9 mouse cellular contexts compared by ENCODE assay signal in genomic region chr19:12466204-12466603, GRCm38 (mm10). TPM values are rescaled to one million over a fixed set of nuclear protein-coding genes. Genes with fewer than 3 reads are reported as not detected.
DNase-seq lines count a peak whose midpoint lies in the region; ATAC-seq and TF ChIP-seq lines count a peak whose summit lies in the region.
"Had no signal": no experiment of that assay in that cellular context is flagged by ENCODE, and none has a peak within 500 bp of the region (broad histone marks: within the 10 kb centered on the region; RNA-seq: fewer than 3 reads in every experiment).

No protein-coding gene starts in this region.

- WGBS in embryonic facial prominence, embryonic 11.5 days, result 37% methylated on average over 7 of the region's 7 CpGs
- 17% methylated on average over 7 of the region's 7 CpGs for WGBS in lung, postnatal 0 days

- H3K4me3 ChIP-seq in embryonic facial prominence, embryonic 11.5 days (ENCODE audit: low read depth, low read length), result no peak overlapping the region
- H3K4me3 ChIP-seq in lung, postnatal 0 days (ENCODE audit: low read depth, low read length), result no peak overlapping the region

- ATAC-seq in embryonic facial prominence, embryonic 11.5 days (replicated peaks; ENCODE audit: insufficient number of reproducible peaks, low FRiP score, low TSS enrichment, low read depth), result peak; percentile 53; the same call in 1 of the 2 replicates
- peak; percentile 57 to 71 for ATAC-seq in hematopoietic stem cell, adult 5-6 weeks (replicated peaks in 1 of 2; ENCODE audit: insufficient read depth in 1 of 2, low FRiP score in 2 of 2, low TSS enrichment in 1 of 2, low read depth in 1 of 2, poor library complexity in 2 of 2, severe bottlenecking in 2 of 2)
- peak; percentile 27 for ATAC-seq in lung, postnatal 0 days

- DNase-seq in adrenal gland, adult 18-20 months (ENCODE audit: low spot score in 2 of 2), result peak; percentile 60 to 62
- DNase-seq in adrenal gland, postnatal 4 days (ENCODE audit: low spot score in 2 of 2), result no peak
- DNase-seq in adrenal gland, postnatal 25 days, result peak; percentile 57
- peak; percentile 55 for DNase-seq in embryonic facial prominence, embryonic 11.5 days (ENCODE audit: low spot score)
- DNase-seq in layer of hippocampus, adult 11-12 months (ENCODE audit: low spot score), result peak; percentile 77
- DNase-seq in lung, postnatal 0 days (ENCODE audit: low spot score), result peak; percentile 92
- peak; percentile 37 for DNase-seq in retina, adult 2 months (ENCODE audit: low read depth, low spot score)

- H3K9me3 ChIP-seq in embryonic facial prominence, embryonic 11.5 days (replicated peaks; ENCODE audit: control insufficient read depth, low read length), result no peaks in the 10 kb centered on the region
- no peaks in the 10 kb centered on the region for H3K9me3 ChIP-seq in lung, postnatal 0 days (ENCODE audit: low read length)

- peak; percentile 95 for TF ChIP-seq CTCF in lung, postnatal 0 days (IDR thresholded peaks at IDR 0.05)

- no peak for TF ChIP-seq EP300 in lung, postnatal 0 days (IDR thresholded peaks at IDR 0.05)

- H3K9ac ChIP-seq in embryonic facial prominence, embryonic 11.5 days (replicated peaks; ENCODE audit: low read length), result no peak overlapping the region
- no peak overlapping the region for H3K9ac ChIP-seq in lung, postnatal 0 days (replicated peaks; ENCODE audit: low read depth)

- no peaks in the 10 kb centered on the region for H3K4me1 ChIP-seq in embryonic facial prominence, embryonic 11.5 days (ENCODE audit: control insufficient read depth, insufficient read depth, low read length)
- H3K4me1 ChIP-seq in lung, postnatal 0 days (ENCODE audit: insufficient read depth, low read depth, low read length), result peaks cover 8% of the 10 kb centered on the region; the same call in 1 of the 2 replicates

- no peaks in the 10 kb centered on the region for H3K27me3 ChIP-seq in embryonic facial prominence, embryonic 11.5 days (ENCODE audit: control insufficient read depth, insufficient read depth, low read length)
- H3K27me3 ChIP-seq in lung, postnatal 0 days (replicated peaks; ENCODE audit: insufficient read depth, low read length), result no peaks in the 10 kb centered on the region

- H3K4me2 ChIP-seq in embryonic facial prominence, embryonic 11.5 days (ENCODE audit: low read depth, low read length), result no peak overlapping the region
- no peak overlapping the region for H3K4me2 ChIP-seq in lung, postnatal 0 days (replicated peaks; ENCODE audit: low read depth, low read length)

- H3K27ac ChIP-seq in embryonic facial prominence, embryonic 11.5 days (replicated peaks; ENCODE audit: low read depth, low read length), result no peak overlapping the region
- H3K27ac ChIP-seq in lung, postnatal 0 days (ENCODE audit: low read length), result 0 out of 2 replicates have a peak overlapping the region, but pooled peaks have one; percentile 86

- no peaks in the 10 kb centered on the region for H3K36me3 ChIP-seq in embryonic facial prominence, embryonic 11.5 days (replicated peaks; ENCODE audit: control insufficient read depth, insufficient read depth, low read depth, low read length)
- H3K36me3 ChIP-seq in lung, postnatal 0 days (ENCODE audit: insufficient read depth, low read length), result no peaks in the 10 kb centered on the region

RNA-seq across cellular contexts. Expression of gene Mpeg1, which starts 5.6 kb away (rescaled TPM):
- total RNA-seq in adrenal gland, adult 18-20 months (2021), result 10 to 100 TPM; 31.6 to 57.3 TPM
- 10 to 100 TPM; 22.3 to 23.5 TPM for total RNA-seq in adrenal gland, postnatal 4 days (2021)
- total RNA-seq in adrenal gland, postnatal 25 days (2021), result 12.4 and 16.5 TPM in 2 replicates
- polyA plus RNA-seq in embryonic facial prominence, embryonic 11.5 days (2014; fragmentation: Nextera tagmentation; extraction: Ambion mirVana), result 0.39 and 0.60 TPM in 2 replicates
- total RNA-seq in hematopoietic stem cell, adult 5-6 weeks (2017), result 15.1 and 28.2 TPM in 2 replicates
- polyA plus RNA-seq in lung, postnatal 0 days (2015; fragmentation: Nextera tagmentation; extraction: Ambion mirVana), result 5.5 and 6.3 TPM in 2 replicates

RNA-seq across cellular contexts. Expression of gene Dtx4, which starts 35.0 kb away (rescaled TPM):
- 10 to 100 TPM; 14.7 to 30.5 TPM for total RNA-seq in adrenal gland, adult 18-20 months (2021)
- 10 to 100 TPM; 32.1 to 33.4 TPM for total RNA-seq in adrenal gland, postnatal 4 days (2021)
- total RNA-seq in adrenal gland, postnatal 25 days (2021), result 14.9 and 15.1 TPM in 2 replicates
- polyA plus RNA-seq in embryonic facial prominence, embryonic 11.5 days (2014; fragmentation: Nextera tagmentation; extraction: Ambion mirVana), result 14.0 and 14.4 TPM in 2 replicates
- 5.3 and 8.2 TPM in 2 replicates for total RNA-seq in hematopoietic stem cell, adult 5-6 weeks (2017)
- polyA plus RNA-seq in lung, postnatal 0 days (2015; fragmentation: Nextera tagmentation; extraction: Ambion mirVana), result 8.4 and 8.7 TPM in 2 replicates

RNA-seq across cellular contexts. Expression of gene Pfpl, which starts 38.5 kb away (rescaled TPM):
- total RNA-seq in adrenal gland, adult 18-20 months (2021), result not detected
- total RNA-seq in adrenal gland, postnatal 4 days (2021), result not detected
- total RNA-seq in adrenal gland, postnatal 25 days (2021), result not detected in 2 replicates
- polyA plus RNA-seq in embryonic facial prominence, embryonic 11.5 days (2014; fragmentation: Nextera tagmentation; extraction: Ambion mirVana), result not detected in 2 replicates
- total RNA-seq in hematopoietic stem cell, adult 5-6 weeks (2017), result not detected in 2 replicates
- not detected in 2 replicates for polyA plus RNA-seq in lung, postnatal 0 days (2015; fragmentation: Nextera tagmentation; extraction: Ambion mirVana)
- total RNA-seq: ES-E14 had no signal

RNA-seq across cellular contexts. Expression of gene Olfr1441, which starts 49.0 kb away (rescaled TPM):
- not detected for total RNA-seq in adrenal gland, adult 18-20 months (2021)
- total RNA-seq in adrenal gland, postnatal 4 days (2021), result not detected
- total RNA-seq in adrenal gland, postnatal 25 days (2021), result not detected in 2 replicates
- not detected in 2 replicates for polyA plus RNA-seq in embryonic facial prominence, embryonic 11.5 days (2014; fragmentation: Nextera tagmentation; extraction: Ambion mirVana)
- not detected in 2 replicates for total RNA-seq in hematopoietic stem cell, adult 5-6 weeks (2017)
- polyA plus RNA-seq in lung, postnatal 0 days (2015; fragmentation: Nextera tagmentation; extraction: Ambion mirVana), result not detected in 2 replicates

Comparison
In these comparisons a context has a peak if more than half of its experiments do, and no peak if none do; other contexts are left out.
1. DNase-seq: peak in adrenal gland, adult 18-20 months (2 of 2), adrenal gland, postnatal 25 days (single experiment), embryonic facial prominence, embryonic 11.5 days (single experiment), layer of hippocampus, adult 11-12 months (single experiment), lung, postnatal 0 days (single experiment) and retina, adult 2 months (single experiment); none in adrenal gland, postnatal 4 days (0 of 2).
2. Peak in every context shown above with its lines, with median percentiles within 50 percentile points of each other: ATAC-seq.